Mouse (Mus musculus): Measurements from ENCODE around the gene Rora.
"Not testable (repeated sequence)": the region's sequence is repeated elsewhere in the genome, so short reads cannot be mapped to it uniquely, and the experiment has no call there.

The Rora gene

GRCm38 (mm10) chr9:69084720-69085661, 431.4 kb downstream of the Rora start:
- DNase-seq (ENCODE audit: low spot score in 2 of 2), result no peak

GRCm38 (mm10) chr9:69086844-69087243, 433.3 kb downstream of the Rora start:
- DNase-seq (ENCODE audit: low spot score in 2 of 2), result no peak

GRCm38 (mm10) chr9:69087325-69087724, 433.7 kb downstream of the Rora start:
- DNase-seq (ENCODE audit: low spot score in 2 of 2), result no peak

- DNase-seq (ENCODE audit: low spot score in 2 of 2), result no peak
These were observed 437.2 kb downstream of the Rora start for GRCm38 (mm10) chr9:69090749-69091270.

- peak; percentile 48 to 52 for DNase-seq (ENCODE audit: low spot score in 2 of 2)
These were observed 438.8 kb downstream of the Rora start for GRCm38 (mm10) chr9:69092119-69093013.

- DNase-seq (ENCODE audit: low spot score in 2 of 2), result not testable (repeated sequence)
These were observed 446.7 kb downstream of the Rora start for GRCm38 (mm10) chr9:69100153-69100756.

- no peak for DNase-seq (ENCODE audit: low spot score in 2 of 2)
These were observed 450.7 kb downstream of the Rora start for GRCm38 (mm10) chr9:69104321-69104720.

- DNase-seq (ENCODE audit: low spot score in 2 of 2), result no peak
These were observed 456.2 kb downstream of the Rora start for GRCm38 (mm10) chr9:69109618-69110300.

GRCm38 (mm10) chr9:69110301-69110674, 456.7 kb downstream of the Rora start:
- no peak for DNase-seq (ENCODE audit: low spot score in 2 of 2)

- no peak for DNase-seq (ENCODE audit: low spot score in 2 of 2)
These were observed 457.1 kb downstream of the Rora start for GRCm38 (mm10) chr9:69110706-69111105.

- DNase-seq (ENCODE audit: low spot score in 2 of 2), result no peak
These were observed 458.0 kb downstream of the Rora start for GRCm38 (mm10) chr9:69111539-69111938.

GRCm38 (mm10) chr9:69114429-69114984, 460.9 kb downstream of the Rora start:
- no peak for DNase-seq (ENCODE audit: low spot score in 2 of 2)

GRCm38 (mm10) chr9:69116740-69117139, 463.2 kb downstream of the Rora start:
- DNase-seq (ENCODE audit: low spot score in 2 of 2), result no peak

GRCm38 (mm10) chr9:69121117-69121740, 467.6 kb downstream of the Rora start:
- DNase-seq (ENCODE audit: low spot score in 2 of 2), result no peak

GRCm38 (mm10) chr9:69125011-69125786, 471.6 kb downstream of the Rora start:
- DNase-seq (ENCODE audit: low spot score in 2 of 2), result peak in 1 of 2 experiments; percentile 40

GRCm38 (mm10) chr9:69125787-69126161, 472.2 kb downstream of the Rora start:
- peak in 1 of 2 experiments; percentile 24 for DNase-seq (ENCODE audit: low spot score in 2 of 2)

GRCm38 (mm10) chr9:69126595-69126994, 473.0 kb downstream of the Rora start:
- DNase-seq (ENCODE audit: low spot score in 2 of 2), result no peak

- DNase-seq (ENCODE audit: low spot score in 2 of 2), result no peak
These were observed 474.7 kb downstream of the Rora start for GRCm38 (mm10) chr9:69128335-69128734.

GRCm38 (mm10) chr9:69132995-69133394, 479.4 kb downstream of the Rora start:
- no peak for DNase-seq (ENCODE audit: low spot score in 2 of 2)

- DNase-seq (ENCODE audit: low spot score in 2 of 2), result no peak
These were observed 480.1 kb downstream of the Rora start for GRCm38 (mm10) chr9:69133696-69134095.

Measured in left cerebral cortex, adult 9 months (tissue).